Mouse (Mus musculus) regulatory T cell (primary cell): ENCODE data around the gene H2al1m.
"Not testable (repeated sequence)": the region's sequence is repeated elsewhere in the genome, so short reads cannot be mapped to it uniquely, and the experiment has no call there.

Source experiments
- in situ Hi-C: fragments of 300-600 bp; cut with MboI, MseI; formaldehyde crosslinking; loops from one replicate; pipeline ENCODE4 v1.15.1; 2025; ENCODE audit warnings: high pct_unique_total_duplicates

H2al1m gene

GRCm38 (mm10) chrX:9327954-9328353, 44.4 kb downstream of the H2al1m start:
- in situ Hi-C loops = not testable (repeated sequence)

DNA sequence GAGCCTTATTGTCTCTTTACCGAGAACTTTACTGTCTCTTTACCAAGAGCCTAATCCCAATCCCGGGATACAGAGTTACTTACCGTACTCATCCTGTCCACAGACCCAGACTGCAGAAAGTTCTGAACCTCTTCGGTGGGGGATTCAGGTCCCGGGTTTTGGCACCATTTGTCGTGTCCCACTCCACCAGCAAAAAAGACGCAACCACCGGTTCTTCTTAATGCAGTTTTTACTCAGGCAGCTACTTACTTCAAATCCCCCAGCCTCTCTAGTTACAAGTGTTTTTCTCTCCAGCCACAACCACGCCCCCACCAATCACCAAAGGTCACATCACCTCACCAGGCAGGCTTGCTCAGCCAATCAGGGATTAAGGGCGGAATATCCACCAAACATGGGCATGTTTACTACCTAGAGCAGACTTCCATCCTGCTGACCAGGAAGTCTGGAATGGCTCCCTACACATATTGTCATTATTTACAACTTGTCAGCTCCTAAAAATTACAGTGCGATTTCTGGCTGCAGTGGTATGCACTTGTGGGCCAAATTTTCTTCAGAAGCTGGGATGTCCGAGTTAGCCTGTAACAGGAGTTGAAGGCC, 48.9 kb downstream of the H2al1m start:
- in situ Hi-C loops = not testable (repeated sequence)

- in situ Hi-C loops = not testable (repeated sequence)
Observed at GRCm38 (mm10) chrX:9333035-9333434, 49.5 kb downstream of the H2al1m start.
